Mouse (Mus musculus) Patski (cell line): Measurements from ENCODE around the gene Uhrf1. TPM values are rescaled to one million over a fixed set of nuclear protein-coding genes. Genes with fewer than 3 reads are reported as not detected.

ENCODE experiments used
- ATAC-seq: fragments of 100-300 bp; one replicate; pipeline ENCODE4 v1.8.0; 2021
- CTCF ChIA-PET: fragments of 350-600 bp; sonication (Branson Sonifier 250); formaldehyde crosslinking; loops from one replicate; lab custom pipeline; 2022; ENCODE audit warnings: inconsistent platforms; lab: Charles Lee
- POLR2A ChIA-PET: fragments of 350-600 bp; sonication (Branson Sonifier 250); formaldehyde crosslinking; loops from one replicate; lab custom pipeline; 2022; ENCODE audit warnings: antibody characterized with exemption, inconsistent platforms; lab: Charles Lee
- DNase-seq: peaks from one replicate; pipeline ENCODE4 v3.0.0-alpha.2; 2011; ENCODE audit warnings: low read depth, low spot score
- H3K27me3 ChIP-seq: fragments of 371-371 bp; one replicate; pipeline ENCODE4 v1.5.1; 2021
- CTCF ChIP-seq: fragments of 100-300 bp; IDR thresholded peaks from one replicate; pipeline ENCODE4 v1.5.1; 2021
- in situ Hi-C: fragments of 300-500 bp; cut with MboI; formaldehyde crosslinking; loops from 3 replicates; pipeline ENCODE4 v1.11.1; 2018; ENCODE audit warnings: low pct_unique_long_range_greater_than_20kb, mixed read lengths
- polyA plus RNA-seq: library from polyadenylated mRNA; unstranded; gene quantifications from one replicate; pipeline ENCODE4 v1.2.3, GENCODE M21; 2021

Uhrf1 gene
- polyA plus RNA-seq, 1 experiment from 2014 or later = 44.3 TPM

- TF ChIP-seq CTCF = no peak
- H3K27me3 ChIP-seq = no peaks in the 10 kb centered on the region
- ChIA-PET POLR2A (no interaction called here), CTCF (interaction anchor here (1.0 to 2.5 kb wide), 6 partner anchors 9 to 199 kb away, joined by 3 to 7 read pairs (median 4); no protein-coding TSS in a partner anchor)
- ATAC-seq (no peak), DNase-seq (no peak)
- in situ Hi-C loops = loop anchor here (5.0 kb wide), 3 partner anchors 123 to 313 kb away; partner anchors contain the start of genes Gm20219 and Ranbp3
Measured at GRCm38 (mm10) chr17:56359183-56359725, 56.1 kb downstream of the Uhrf1 start.

- no peak for ATAC-seq
- CTCF ChIA-PET = interaction anchor here (0.9 to 2.5 kb wide), 10 partner anchors 9 to 199 kb away, joined by 3 to 7 read pairs (median 4); partner anchors contain the start of gene Ptprs
- POLR2A ChIA-PET = interaction anchor here (1.6 kb wide), 1 partner anchor 9 kb away, joined by 5 read pairs; no protein-coding TSS in a partner anchor
- DNase-seq = no peak
- TF ChIP-seq CTCF = no peak
- in situ Hi-C loops = loop anchor here (5.0 kb wide), 3 partner anchors 122 to 312 kb away; partner anchors contain the start of genes Gm20219 and Ranbp3
- no peaks in the 10 kb centered on the region for H3K27me3 ChIP-seq
Measured at GRCm38 (mm10) chr17:56359864-56360263, 56.7 kb downstream of the Uhrf1 start.

GRCm38 (mm10) chr17:56360451-56360850, 57.3 kb downstream of the Uhrf1 start:
- H3K27me3 ChIP-seq = no peaks in the 10 kb centered on the region
- DNase-seq = no peak
- ChIA-PET POLR2A (interaction anchor here (0.6 to 1.6 kb wide), 2 partner anchors 9 to 126 kb away, joined by 3 to 5 read pairs; no protein-coding TSS in a partner anchor), CTCF (interaction anchor here (0.9 to 2.5 kb wide), 10 partner anchors 9 to 198 kb away, joined by 3 to 7 read pairs (median 4); partner anchors contain the start of gene Ptprs)
- in situ Hi-C loops = no loop called here
- no peak for TF ChIP-seq CTCF
- peak; percentile 89 for ATAC-seq

GRCm38 (mm10) chr17:56361542-56361941, 58.4 kb downstream of the Uhrf1 start:
- ChIA-PET POLR2A (no interaction called here), CTCF (interaction anchor here (1.7 kb wide), 1 partner anchor 118 kb away, joined by 7 read pairs; no protein-coding TSS in a partner anchor)
- no peak for ATAC-seq
- in situ Hi-C loops = no loop called here
- no peak for TF ChIP-seq CTCF
- DNase-seq = no peak
- no peaks in the 10 kb centered on the region for H3K27me3 ChIP-seq

- peak; percentile 73 for DNase-seq
- TF ChIP-seq CTCF = no peak
- in situ Hi-C loops = no loop called here
- ChIA-PET POLR2A (no interaction called here), CTCF (interaction anchor here (0.8 kb wide), 1 partner anchor 15 kb away, joined by 3 read pairs; no protein-coding TSS in a partner anchor)
- no peaks in the 10 kb centered on the region for H3K27me3 ChIP-seq
- ATAC-seq = peak; percentile 79
Measured at GRCm38 (mm10) chr17:56365791-56366673, 62.9 kb downstream of the Uhrf1 start.

GRCm38 (mm10) chr17:56368291-56368790, 65.2 kb downstream of the Uhrf1 start:
- no peak for TF ChIP-seq CTCF
- ATAC-seq = no peak

GRCm38 (mm10) chr17:56370090-56370489, 67.0 kb downstream of the Uhrf1 start:
- DNase-seq (no peak), ATAC-seq (no peak)
- ChIA-PET CTCF (interaction anchor here (1.2 to 2.2 kb wide), 2 partner anchors 9 to 10 kb away, joined by 3 to 7 read pairs; no protein-coding TSS in a partner anchor), POLR2A (no interaction called here)
- H3K27me3 ChIP-seq = no peaks in the 10 kb centered on the region
- no peak for TF ChIP-seq CTCF
- in situ Hi-C loops = no loop called here

More at GRCm38 (mm10) chr17:56368291-56368790, 65.2 kb downstream of the Uhrf1 start:
- POLR2A ChIA-PET = interaction anchor here (1.1 to 1.2 kb wide), 2 partner anchors 8 to 13 kb away, joined by 3 to 5 read pairs; no protein-coding TSS in a partner anchor
- CTCF ChIA-PET = interaction anchor here (1.2 to 1.3 kb wide), 3 partner anchors 14 to 184 kb away, joined by 3 read pairs; no protein-coding TSS in a partner anchor
- no peaks in the 10 kb centered on the region for H3K27me3 ChIP-seq
- DNase-seq = no peak
- in situ Hi-C loops = no loop called here

GRCm38 (mm10) chr17:56371029-56371660, 68.0 kb downstream of the Uhrf1 start:
- no peak for DNase-seq
- ChIA-PET CTCF (interaction anchor here (1.0 to 2.5 kb wide), 4 partner anchors 10 to 182 kb away, joined by 3 to 7 read pairs (median 4); no protein-coding TSS in a partner anchor), POLR2A (no interaction called here)
- no peak for TF ChIP-seq CTCF
- H3K27me3 ChIP-seq = no peaks in the 10 kb centered on the region
- in situ Hi-C loops = no loop called here
- ATAC-seq = no peak

GRCm38 (mm10) chr17:56372109-56372508, 69.0 kb downstream of the Uhrf1 start:
- TF ChIP-seq CTCF = no peak
- DNase-seq = no peak
- in situ Hi-C loops = no loop called here
- ChIA-PET CTCF (interaction anchor here (0.5 to 2.5 kb wide), 2 partner anchors 15 to 127 kb away, joined by 3 to 6 read pairs; no protein-coding TSS in a partner anchor), POLR2A (interaction anchor here (1.0 kb wide), 1 partner anchor 12 kb away, joined by 3 read pairs; no protein-coding TSS in a partner anchor)
- no peaks in the 10 kb centered on the region for H3K27me3 ChIP-seq
- no peak for ATAC-seq

Other genes starting within 250 kb of the Uhrf1 start
- gene Ubxn6, start 228.3 kb upstream of the Uhrf1 start, polyA plus RNA-seq = 66.0 TPM
- 117 TPM for gene Hdgfl2, start 223.7 kb upstream of the Uhrf1 start, polyA plus RNA-seq
- gene Plin4, start 193.5 kb upstream of the Uhrf1 start, polyA plus RNA-seq = 7.1 TPM
- gene Plin5, start 185.7 kb upstream of the Uhrf1 start, polyA plus RNA-seq = 0.55 TPM
- gene Lrg1, start 181.3 kb upstream of the Uhrf1 start, polyA plus RNA-seq = 0.08 TPM
- 2.0 TPM for gene Sema6b, start 163.0 kb upstream of the Uhrf1 start, polyA plus RNA-seq
- 2.0 TPM for gene Tnfaip8l1, start 140.8 kb upstream of the Uhrf1 start, polyA plus RNA-seq
- 96.5 TPM for gene Mydgf, start 119.4 kb upstream of the Uhrf1 start, polyA plus RNA-seq
- gene Dpp9, start 84.4 kb upstream of the Uhrf1 start, polyA plus RNA-seq = 58.5 TPM
- gene Fem1a, start 46.5 kb upstream of the Uhrf1 start, polyA plus RNA-seq = 17.2 TPM
- 23.9 TPM for gene Ticam1, start 26.5 kb upstream of the Uhrf1 start, polyA plus RNA-seq
- gene Plin3, start 10.4 kb upstream of the Uhrf1 start, polyA plus RNA-seq = 82.5 TPM
- not detected for gene Arrdc5, start 3.0 kb upstream of the Uhrf1 start, polyA plus RNA-seq
- 29.1 TPM for gene Kdm4b, start 22.7 kb downstream of the Uhrf1 start, polyA plus RNA-seq
- 240 TPM for gene Ptprs, start 173.2 kb downstream of the Uhrf1 start, polyA plus RNA-seq
- gene Znrf4, start 209.1 kb downstream of the Uhrf1 start, polyA plus RNA-seq = not detected